Mouse (Mus musculus) spleen, adult 2 months (tissue): ENCODE measurements around the gene Cd1d1.

Experiments used
- CTCF ChIP-seq: fragments of 200-500 bp; IDR thresholded peaks from 2 replicates; pipeline ENCODE4 v1.5.1; 2011; ENCODE audit warnings: mild to moderate bottlenecking, inconsistent platforms; ENCODE audit not compliant: insufficient read depth, insufficient read length, insufficient replicate concordance; ENCODE audit errors: extremely low read depth
- POLR2A ChIP-seq: fragments of 200-500 bp; IDR thresholded peaks from 2 replicates; pipeline ENCODE4 v1.6.1; 2011; ENCODE audit warnings: low read depth, low read length, inconsistent platforms

DNA sequence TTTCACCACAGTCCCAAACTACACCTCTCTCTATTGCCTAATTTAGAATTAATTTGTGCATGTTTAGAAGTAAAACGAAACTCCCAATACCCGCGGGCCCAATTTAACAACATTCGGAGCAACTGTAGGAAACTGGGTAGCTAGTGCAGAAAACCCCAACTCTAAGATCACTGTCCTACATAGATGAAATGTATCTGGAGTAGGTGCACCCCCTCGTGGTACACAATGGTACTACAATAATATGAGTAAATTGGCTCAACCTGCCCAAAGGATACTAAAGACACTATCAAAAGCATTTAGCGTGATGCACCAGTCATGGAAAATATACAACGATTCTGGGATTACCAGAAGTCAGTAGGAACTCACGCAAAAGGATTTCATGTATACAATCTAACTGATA is 22.7 kb downstream of the Cd1d1 start:
- TF ChIP-seq CTCF: peak; percentile 13; the same call in 1 of the 2 replicates
- no peak for TF ChIP-seq POLR2A
